Mouse (Mus musculus) large intestine, adult 2 months (tissue): ENCODE results near the gene Slx4. TPM values are rescaled to one million over a fixed set of nuclear protein-coding genes. Genes with fewer than 3 reads are reported as not detected.
"Not testable (repeated sequence)": the region's sequence is repeated elsewhere in the genome, so short reads cannot be mapped to it uniquely, and the experiment has no call there.

Experiments used
- DNase-seq: peaks from one replicate; pipeline ENCODE4 v3.0.0-alpha.2; 2012; ENCODE audit warnings: low read depth, low spot score
- WGBS: fragments of 180-500 bp; shearing (Covaris S2); methylation state at CpG from one replicate; pipeline ENCODE4 v1.1.7; 2018; 5-methylcytosine and 5-hydroxymethylcytosine counted together
- polyA plus RNA-seq: library from polyadenylated mRNA; depleted of rRNA; stranded (reverse); fragments of >200 nt; gene quantifications from 2 replicates; pipeline ENCODE4 v1.2.3, GENCODE M21; 2012; rRNA removed

Gene Slx4
- 14.2 and 29.3 TPM in 2 replicates for polyA plus RNA-seq

GRCm38 (mm10) chr16:4003489-4004398 lies at the start of gene Slx4:
TSS of gene Slx4 (minus strand) at chr16:4003770.
- peak; percentile 90 for DNase-seq
- 2% methylated on average over 58 of the region's 58 CpGs for WGBS

- no peak for DNase-seq
- WGBS = 94% methylated on average over 4 of the region's 4 CpGs
Observed at GRCm38 (mm10) chr16:4052601-4053000, 49.0 kb upstream of the Slx4 start.

- WGBS = 85% methylated on average over 4 of the region's 4 CpGs
- no peak for DNase-seq
Observed at GRCm38 (mm10) chr16:4045524-4045923, 42.0 kb upstream of the Slx4 start.

GRCm38 (mm10) chr16:4044093-4044492 lies 40.5 kb upstream of the Slx4 start:
- 93% methylated on average over 2 of the region's 2 CpGs for WGBS
- no peak for DNase-seq

GRCm38 (mm10) chr16:4041646-4042045 lies 38.1 kb upstream of the Slx4 start:
- 96% methylated on average over 4 of the region's 4 CpGs for WGBS
- DNase-seq = no peak

- DNase-seq = no peak
Observed at GRCm38 (mm10) chr16:4040206-4040605, 36.6 kb upstream of the Slx4 start.

GRCm38 (mm10) chr16:4037690-4038089 lies 34.1 kb upstream of the Slx4 start:
- no peak for DNase-seq
- WGBS = 91% methylated on average over 7 of the region's 7 CpGs

More at GRCm38 (mm10) chr16:4040206-4040605, 36.6 kb upstream of the Slx4 start:
- WGBS = 88% methylated on average over 5 of the region's 5 CpGs

- DNase-seq = no peak
- WGBS = 45% methylated on average over 5 of the region's 5 CpGs
Observed at GRCm38 (mm10) chr16:4036807-4037206, 33.2 kb upstream of the Slx4 start, which contains the start of gene Dnase1. TSS of gene Dnase1 (plus strand) at chr16:4036942.

- DNase-seq = no peak
- WGBS = 74% methylated on average over 2 of the region's 2 CpGs
Observed at GRCm38 (mm10) chr16:4035575-4035974, 32.0 kb upstream of the Slx4 start.

GRCm38 (mm10) chr16:4034476-4034875 lies 30.9 kb upstream of the Slx4 start:
- no peak for DNase-seq
- 71% methylated on average over 3 of the region's 3 CpGs for WGBS

GRCm38 (mm10) chr16:4033971-4034370 lies 30.4 kb upstream of the Slx4 start:
- DNase-seq = no peak
- WGBS = 82% methylated on average over 5 of the region's 5 CpGs

- no peak for DNase-seq
- WGBS = 51% methylated on average over 6 of the region's 6 CpGs
Observed at GRCm38 (mm10) chr16:4032341-4032748, 28.8 kb upstream of the Slx4 start.

GRCm38 (mm10) chr16:4031441-4032274 lies 28.1 kb upstream of the Slx4 start:
- no peak for DNase-seq
- 56% methylated on average over 4 of the region's 6 CpGs for WGBS

GRCm38 (mm10) chr16:4030501-4030900 lies 26.9 kb upstream of the Slx4 start:
- WGBS = 92% methylated on average over 10 of the region's 10 CpGs
- DNase-seq = no peak

GRCm38 (mm10) chr16:4029371-4029841 lies 25.8 kb upstream of the Slx4 start:
- no peak for DNase-seq
- WGBS = 57% methylated on average over 5 of the region's 5 CpGs

GRCm38 (mm10) chr16:4027211-4027610 lies 23.6 kb upstream of the Slx4 start:
- WGBS = 34% methylated on average over 3 of the region's 3 CpGs
- no peak for DNase-seq

- no peak for DNase-seq
- 26% methylated on average over 1 of the region's 1 CpGs for WGBS
Observed at GRCm38 (mm10) chr16:4026672-4027071, 23.1 kb upstream of the Slx4 start.

- no peak for DNase-seq
- 75% methylated on average over 4 of the region's 4 CpGs for WGBS
Observed at GRCm38 (mm10) chr16:4022719-4023118, 19.1 kb upstream of the Slx4 start.

- no peak for DNase-seq
- WGBS = 81% methylated on average over 1 of the region's 1 CpGs
Observed at GRCm38 (mm10) chr16:4021241-4021640, 17.7 kb upstream of the Slx4 start.

GRCm38 (mm10) chr16:4017466-4017865 lies 13.9 kb upstream of the Slx4 start:
- DNase-seq = not testable (repeated sequence)
- WGBS = 77% methylated on average over 6 of the region's 6 CpGs
